Mouse (Mus musculus) forebrain, embryonic 15.5 days (tissue): ENCODE results near the gene Nudc. TPM values are rescaled to one million over a fixed set of nuclear protein-coding genes. Genes with fewer than 3 reads are reported as not detected.
"Not testable (repeated sequence)": the region's sequence is repeated elsewhere in the genome, so short reads cannot be mapped to it uniquely, and the experiment has no call there.

ENCODE experiments used
- ATAC-seq: fragments of 200-750 bp; cut with Nextera tagmentation; replicated peaks from 2 replicates; pipeline ENCODE4 v1.8.0; 2017; ENCODE audit warnings: mild to moderate bottlenecking, moderate TSS enrichment, moderate library complexity
- H3K27ac ChIP-seq: fragments of 300-500 bp; sonication (generic); replicated peaks from 2 replicates; pipeline ENCODE4 v1.5.1; 2015; ENCODE audit warnings: mild to moderate bottlenecking, inconsistent platforms
- H3K27me3 ChIP-seq: fragments of 300-500 bp; sonication (generic); 2 replicates; pipeline ENCODE4 v1.6.1; 2015; ENCODE audit warnings: inconsistent platforms
- H3K36me3 ChIP-seq: fragments of 300-500 bp; sonication (generic); 2 replicates; pipeline ENCODE4 v1.6.1; 2015; ENCODE audit warnings: mild to moderate bottlenecking, inconsistent platforms
- H3K4me1 ChIP-seq: fragments of 300-500 bp; sonication (generic); 2 replicates; pipeline ENCODE4 v1.6.1; 2015; ENCODE audit warnings: inconsistent platforms
- H3K4me2 ChIP-seq: fragments of 300-500 bp; sonication (generic); replicated peaks from 2 replicates; pipeline ENCODE4 v1.6.1; 2015; ENCODE audit warnings: mild to moderate bottlenecking, inconsistent platforms
- H3K4me3 ChIP-seq: fragments of 300-500 bp; sonication (generic); 2 replicates; pipeline ENCODE4 v1.5.1; 2015; ENCODE audit warnings: mild to moderate bottlenecking, inconsistent platforms
- H3K9ac ChIP-seq: fragments of 300-500 bp; sonication (generic); replicated peaks from 2 replicates; pipeline ENCODE4 v1.6.1; 2015; ENCODE audit warnings: mild to moderate bottlenecking, inconsistent platforms
- H3K9me3 ChIP-seq: fragments of 300-500 bp; sonication (generic); 2 replicates; pipeline ENCODE4 v1.6.1; 2016; ENCODE audit warnings: inconsistent platforms
- WGBS: fragments of 180-500 bp; shearing (Covaris S2); methylation state at CpG from one replicate; pipeline ENCODE4 v1.1.7; 2015; ENCODE audit warnings: mixed read lengths; 5-methylcytosine and 5-hydroxymethylcytosine counted together
- polyA plus RNA-seq: library from polyadenylated mRNA; unstranded; fragments of >200 nt; fragmentation: Nextera tagmentation; extraction: Ambion mirVana; gene quantifications from 2 replicates; pipeline ENCODE4 v1.2.1, GENCODE M21; 2015

Nudc gene
- polyA plus RNA-seq, 1 experiment from 2014 or later: 276 TPM

DNA sequence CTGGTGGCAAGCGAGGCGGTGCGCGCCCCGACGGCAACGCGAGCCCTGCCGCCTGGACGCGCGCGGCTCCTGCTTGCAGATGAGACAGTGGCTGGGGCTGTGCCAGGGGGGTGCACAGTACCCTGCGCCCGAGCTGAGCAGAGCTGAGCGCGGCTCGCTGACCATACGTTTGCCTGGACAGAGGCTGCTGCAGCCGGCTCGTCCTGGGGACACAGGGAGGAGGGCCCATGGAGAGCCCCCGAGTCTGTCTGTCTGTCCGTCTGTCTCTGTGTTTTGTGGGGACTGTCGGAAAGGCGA lies 26.5 kb downstream of the Nudc start:
- H3K27ac ChIP-seq: no peak overlapping the region
- H3K4me3 ChIP-seq: peak overlapping the region; percentile 30
- no peak overlapping the region for H3K9ac ChIP-seq
- no peaks in the 10 kb centered on the region for H3K9me3 ChIP-seq
- H3K27me3 ChIP-seq: peaks cover 46% of the 10 kb centered on the region
- WGBS: 5% methylated on average over 25 of the region's 25 CpGs
- no peak for ATAC-seq
- H3K4me1 ChIP-seq: peaks cover 8% of the 10 kb centered on the region
- H3K36me3 ChIP-seq: no peaks in the 10 kb centered on the region
- H3K4me2 ChIP-seq: peak overlapping the region; percentile 38

DNA sequence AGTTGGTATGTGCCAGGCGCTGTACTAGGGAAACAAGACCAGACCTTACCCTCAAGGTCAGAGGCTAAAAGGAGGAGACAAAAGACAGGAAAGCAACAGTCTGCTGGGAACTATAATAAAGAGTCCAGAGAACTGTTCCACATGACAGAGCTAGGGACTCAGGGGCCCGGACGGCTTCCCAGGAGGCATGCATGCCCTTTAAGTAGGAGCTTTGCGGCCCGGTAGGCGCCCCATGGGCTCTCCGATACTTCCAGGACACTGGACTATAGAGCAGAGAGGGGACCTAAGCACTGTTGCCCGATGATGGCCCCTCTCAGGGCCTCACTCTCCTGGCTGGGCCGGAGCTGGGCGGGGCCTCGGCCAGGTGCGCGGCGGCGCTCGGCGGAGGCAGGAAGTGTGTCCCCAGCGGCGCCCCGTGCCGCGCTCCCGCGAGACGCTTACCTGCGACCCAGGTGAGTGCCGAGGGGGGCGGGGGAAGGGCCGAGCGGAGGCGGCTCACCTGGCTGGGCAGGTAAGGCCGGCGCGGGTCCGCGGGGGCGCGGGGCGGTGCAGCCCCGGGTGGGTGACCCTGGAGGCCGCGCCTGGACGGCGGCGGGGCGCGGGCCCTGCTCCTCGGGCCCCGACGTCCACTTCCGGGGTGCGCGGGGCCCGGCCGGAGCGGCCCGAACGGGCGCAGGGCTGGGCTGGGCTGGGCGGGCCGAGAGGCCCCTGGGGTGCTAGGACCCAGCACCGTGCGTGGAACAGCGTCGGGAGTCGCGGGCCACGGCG lies 27.0 kb downstream of the Nudc start, which contains the start of gene Kdf1:
TSS of gene Kdf1 (plus strand) at position 363 of the 768 bp plus-strand sequence.
- ATAC-seq: no peak

DNA sequence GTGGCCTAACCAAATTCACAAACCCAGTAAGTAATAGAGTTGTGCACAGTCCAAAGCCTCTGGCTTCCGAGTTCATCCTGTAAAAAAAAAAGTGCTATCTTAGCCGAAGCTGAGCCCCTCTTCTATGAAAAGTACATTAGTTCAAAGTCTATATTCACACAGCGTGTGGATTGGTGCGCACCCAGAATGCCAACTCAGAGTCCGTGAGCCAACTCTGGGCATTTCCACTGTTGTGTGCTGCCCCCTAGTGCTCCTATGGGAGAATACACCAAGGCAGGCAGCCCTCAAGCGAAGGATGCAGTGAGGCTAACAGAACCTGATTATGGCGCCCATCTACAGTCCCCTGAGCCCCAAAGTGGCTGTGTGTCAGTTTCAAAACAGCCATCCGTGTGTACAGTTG lies 32.8 kb downstream of the Nudc start:
- H3K27me3 ChIP-seq: peaks cover 16% of the 10 kb centered on the region
- H3K4me3 ChIP-seq: no peak overlapping the region
- 0 out of 2 replicates have a peak, but pooled peaks have one; percentile 51 for ATAC-seq
- H3K4me2 ChIP-seq: no peak overlapping the region
- peaks cover 12% of the 10 kb centered on the region for H3K4me1 ChIP-seq
- no peaks in the 10 kb centered on the region for H3K36me3 ChIP-seq
- no peaks in the 10 kb centered on the region for H3K9me3 ChIP-seq
- H3K9ac ChIP-seq: no peak overlapping the region
- 13% methylated on average over 8 of the region's 8 CpGs for WGBS
- no peak overlapping the region for H3K27ac ChIP-seq

More for the DNA sequence above, 27.0 kb downstream of the Nudc start, which contains the start of gene Kdf1:
- Histone ChIP-seq H3K4me1 (peaks cover 8% of the 10 kb centered on the region), H3K4me3 (peak within 1 kb of the TSS; percentile 30), H3K36me3 (no peaks in the 10 kb centered on the region), H3K9me3 (no peaks in the 10 kb centered on the region), H3K27me3 (peaks cover 46% of the 10 kb centered on the region), H3K4me2 (peak within 1 kb of the TSS; percentile 38), H3K9ac (no peak within 1 kb of the TSS), H3K27ac (no peak within 1 kb of the TSS)
- 4% methylated on average over 68 of the region's 69 CpGs for WGBS

DNA sequence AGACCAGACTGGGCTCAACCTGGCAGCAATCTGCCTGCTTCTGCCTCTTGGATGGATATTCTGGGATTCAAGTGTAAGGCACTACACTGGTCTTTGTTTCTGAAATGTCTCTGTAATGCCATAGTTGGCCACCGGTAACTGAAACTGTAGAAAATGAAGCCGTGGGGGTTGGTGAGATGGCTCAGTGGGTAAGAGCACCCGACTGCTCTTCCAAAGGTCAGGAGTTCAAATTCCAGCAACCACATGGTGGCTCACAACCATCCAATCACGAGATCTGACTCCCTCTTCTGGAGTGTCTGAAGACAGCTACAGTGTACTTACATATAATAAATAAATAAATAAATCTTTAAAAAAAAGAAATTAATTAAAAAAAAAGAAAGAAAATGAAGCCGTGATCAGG lies 33.3 kb downstream of the Nudc start:
- not testable (repeated sequence) for H3K36me3 ChIP-seq, H3K9ac ChIP-seq, H3K9me3 ChIP-seq, H3K4me3 ChIP-seq, H3K4me2 ChIP-seq, H3K27ac ChIP-seq, ATAC-seq
- peaks cover 12% of the 10 kb centered on the region for H3K4me1 ChIP-seq
- 48% methylated on average over 5 of the region's 5 CpGs for WGBS
- H3K27me3 ChIP-seq: peaks cover 11% of the 10 kb centered on the region

DNA sequence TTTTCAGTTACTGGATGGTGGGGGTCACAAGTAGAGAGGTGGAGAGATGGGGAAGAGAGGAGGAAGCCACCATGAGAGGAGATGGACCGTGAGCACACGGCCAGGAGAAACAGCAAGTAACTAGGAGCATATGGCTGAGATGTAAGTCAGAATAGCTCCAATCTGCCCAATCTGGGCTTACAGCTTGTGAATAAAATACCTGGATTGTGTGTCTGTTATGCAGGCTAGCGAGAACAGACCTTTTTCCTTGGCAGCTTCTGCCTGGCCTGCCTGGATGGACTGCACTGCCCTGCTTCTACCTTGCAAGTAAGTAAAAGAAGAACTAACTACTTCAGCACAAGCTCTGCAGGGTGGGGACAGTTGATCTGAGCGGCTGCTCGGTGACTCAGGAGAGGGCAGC lies 34.7 kb downstream of the Nudc start:
- no peak for ATAC-seq
- Histone ChIP-seq H3K36me3 (no peaks in the 10 kb centered on the region), H3K9me3 (no peaks in the 10 kb centered on the region), H3K4me3 (no peak overlapping the region), H3K9ac (no peak overlapping the region), H3K4me1 (peaks cover 12% of the 10 kb centered on the region), H3K4me2 (no peak overlapping the region), H3K27me3 (peaks cover 2% of the 10 kb centered on the region; the same call in 1 of the 2 replicates), H3K27ac (no peak overlapping the region)
- 70% methylated on average over 5 of the region's 5 CpGs for WGBS

DNA sequence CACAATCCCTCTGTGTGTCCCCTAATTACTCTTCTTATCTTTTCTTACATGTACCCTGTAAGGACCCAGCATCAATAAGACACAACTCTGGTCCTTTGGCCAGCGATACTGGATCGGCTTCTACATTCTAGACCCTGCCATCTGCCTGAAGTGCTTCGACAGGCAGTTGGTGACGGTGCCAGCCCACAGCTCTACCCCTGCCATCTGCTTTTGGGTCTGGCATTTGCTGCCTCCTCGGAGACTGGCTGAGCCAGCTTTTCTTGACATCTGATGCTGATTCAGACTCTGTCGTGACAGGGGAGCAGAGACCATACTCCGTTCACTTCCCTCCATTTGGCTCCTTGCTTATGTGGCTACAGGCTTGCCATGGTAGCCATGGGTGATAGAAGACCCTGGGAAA lies 36.8 kb downstream of the Nudc start:
- Histone ChIP-seq H3K4me1 (peaks cover 21% of the 10 kb centered on the region), H3K27me3 (no peaks in the 10 kb centered on the region), H3K9ac (no peak overlapping the region), H3K36me3 (no peaks in the 10 kb centered on the region), H3K4me2 (no peak overlapping the region), H3K9me3 (no peaks in the 10 kb centered on the region), H3K4me3 (no peak overlapping the region), H3K27ac (peak overlapping the region; percentile 78)
- WGBS: 59% methylated on average over 7 of the region's 7 CpGs
- peak; percentile 82 for ATAC-seq

DNA sequence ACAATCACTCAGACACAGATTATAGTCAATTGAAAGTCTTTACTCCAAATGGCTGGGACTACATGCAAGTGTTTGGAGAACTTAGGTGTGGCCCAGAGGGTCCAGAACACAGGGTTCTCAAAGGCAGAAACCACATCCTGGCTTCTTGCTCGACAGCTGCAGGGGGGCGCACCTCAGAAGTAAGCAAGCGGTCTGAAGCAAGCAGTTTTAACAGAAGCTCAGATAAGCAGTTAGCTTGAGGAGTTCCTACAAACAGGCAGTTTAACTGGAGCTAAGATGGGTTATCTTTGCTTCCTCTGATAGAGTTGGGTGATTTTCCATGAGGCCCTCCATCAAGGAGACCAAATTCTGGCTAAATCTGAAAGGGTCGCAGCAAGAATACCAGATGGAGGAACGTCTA lies 39.2 kb downstream of the Nudc start:
- no peaks in the 10 kb centered on the region for H3K36me3 ChIP-seq
- H3K9me3 ChIP-seq: no peaks in the 10 kb centered on the region
- 76% methylated on average over 5 of the region's 5 CpGs for WGBS
- no peak for ATAC-seq
- peaks cover 26% of the 10 kb centered on the region for H3K4me1 ChIP-seq
- H3K4me3 ChIP-seq: no peak overlapping the region
- peaks cover under 1% of the 10 kb centered on the region for H3K27me3 ChIP-seq
- H3K4me2 ChIP-seq: no peak overlapping the region
- H3K27ac ChIP-seq: no peak overlapping the region
- no peak overlapping the region for H3K9ac ChIP-seq

DNA sequence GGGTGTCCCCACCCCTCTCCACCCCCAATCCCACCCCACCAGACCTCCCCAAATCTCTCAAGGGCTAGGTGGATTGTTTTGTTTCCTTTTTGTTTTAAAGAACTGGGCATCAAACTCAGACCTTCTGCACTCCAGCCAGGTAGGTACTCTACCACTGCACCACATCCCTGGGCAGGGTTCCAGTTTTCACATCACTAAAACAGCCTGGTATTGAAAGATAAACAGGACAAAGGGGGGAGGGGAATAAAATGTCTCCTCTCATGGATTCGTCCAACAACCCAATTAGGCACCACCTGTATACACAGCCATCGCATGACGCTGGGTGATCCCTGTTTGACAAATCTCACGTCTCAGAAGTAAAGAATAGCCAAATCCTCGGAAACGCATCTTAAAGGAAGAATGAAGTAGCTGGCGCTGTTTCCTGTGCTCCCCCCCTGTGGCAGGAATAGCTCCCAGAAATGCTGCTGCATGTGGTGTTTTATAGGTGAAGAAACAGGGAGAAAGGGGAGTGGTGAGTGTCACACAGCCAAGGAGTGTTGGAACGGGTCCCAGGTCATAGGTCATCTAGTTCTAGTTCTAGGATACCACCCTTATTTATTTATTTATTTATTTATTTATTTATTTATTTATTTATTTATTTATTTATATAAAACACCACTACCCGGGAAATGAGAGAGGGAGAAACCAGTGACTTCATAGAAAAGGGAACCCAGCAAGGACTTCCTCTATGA lies 40.9 kb downstream of the Nudc start:
- Histone ChIP-seq H3K4me1 (peaks cover 26% of the 10 kb centered on the region), H3K9ac (no peak overlapping the region), H3K9me3 (no peaks in the 10 kb centered on the region), H3K27ac (no peak overlapping the region), H3K27me3 (peaks cover 10% of the 10 kb centered on the region), H3K4me3 (no peak overlapping the region), H3K4me2 (no peak overlapping the region), H3K36me3 (no peaks in the 10 kb centered on the region)
- WGBS: 60% methylated on average over 9 of the region's 9 CpGs
- no peak for ATAC-seq

DNA sequence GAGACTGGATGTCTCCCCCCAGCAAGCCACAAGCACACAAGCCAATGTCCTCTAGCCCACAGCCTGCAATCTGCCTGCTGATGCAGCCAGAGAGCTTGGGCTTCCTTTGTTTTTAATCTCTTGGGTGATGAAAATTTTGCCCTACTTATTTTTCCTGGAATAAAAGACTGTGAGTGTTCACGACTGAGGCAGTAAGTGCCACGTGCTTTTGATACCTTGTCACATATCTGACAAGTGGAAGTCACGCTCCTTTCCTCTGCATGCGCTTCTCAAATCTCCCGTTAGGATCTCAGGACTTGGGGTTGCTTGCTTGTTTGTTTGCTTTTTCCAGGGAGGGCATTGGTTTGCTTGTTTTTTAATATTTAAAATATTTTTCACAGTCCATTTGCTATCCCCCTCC lies 41.5 kb downstream of the Nudc start:
- Histone ChIP-seq H3K9ac (no peak overlapping the region), H3K36me3 (no peaks in the 10 kb centered on the region), H3K27ac (no peak overlapping the region), H3K4me1 (peaks cover 24% of the 10 kb centered on the region), H3K4me3 (no peak overlapping the region), H3K9me3 (no peaks in the 10 kb centered on the region), H3K27me3 (peaks cover 16% of the 10 kb centered on the region), H3K4me2 (no peak overlapping the region)
- ATAC-seq: no peak
- WGBS: 46% methylated on average over 5 of the region's 5 CpGs

DNA sequence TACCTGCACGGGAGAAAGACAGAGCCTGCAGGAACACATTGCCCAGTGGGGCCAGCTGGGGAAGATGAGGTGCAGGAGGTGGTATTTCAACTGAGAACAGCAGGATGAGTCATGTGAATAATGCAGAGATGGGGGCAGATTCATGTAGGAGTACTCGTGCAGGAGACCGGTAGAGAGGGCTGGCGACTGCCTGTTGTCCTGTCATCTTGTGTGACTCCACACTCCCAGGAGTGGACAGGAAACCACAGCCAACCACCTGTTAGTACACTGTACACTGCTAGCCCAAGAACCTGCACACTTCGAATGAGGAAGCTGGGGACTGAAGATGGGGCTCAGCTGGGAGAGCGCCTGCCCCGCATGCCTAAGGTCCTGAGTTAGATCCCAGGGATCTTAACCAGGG lies 44.3 kb downstream of the Nudc start:
- no peak overlapping the region for H3K4me3 ChIP-seq
- peaks cover 36% of the 10 kb centered on the region for H3K27me3 ChIP-seq
- H3K4me2 ChIP-seq: no peak overlapping the region
- no peak overlapping the region for H3K9ac ChIP-seq
- no peak for ATAC-seq
- no peaks in the 10 kb centered on the region for H3K9me3 ChIP-seq
- no peaks in the 10 kb centered on the region for H3K36me3 ChIP-seq
- no peak overlapping the region for H3K27ac ChIP-seq
- H3K4me1 ChIP-seq: peaks cover 36% of the 10 kb centered on the region
- WGBS: 68% methylated on average over 7 of the region's 7 CpGs

DNA sequence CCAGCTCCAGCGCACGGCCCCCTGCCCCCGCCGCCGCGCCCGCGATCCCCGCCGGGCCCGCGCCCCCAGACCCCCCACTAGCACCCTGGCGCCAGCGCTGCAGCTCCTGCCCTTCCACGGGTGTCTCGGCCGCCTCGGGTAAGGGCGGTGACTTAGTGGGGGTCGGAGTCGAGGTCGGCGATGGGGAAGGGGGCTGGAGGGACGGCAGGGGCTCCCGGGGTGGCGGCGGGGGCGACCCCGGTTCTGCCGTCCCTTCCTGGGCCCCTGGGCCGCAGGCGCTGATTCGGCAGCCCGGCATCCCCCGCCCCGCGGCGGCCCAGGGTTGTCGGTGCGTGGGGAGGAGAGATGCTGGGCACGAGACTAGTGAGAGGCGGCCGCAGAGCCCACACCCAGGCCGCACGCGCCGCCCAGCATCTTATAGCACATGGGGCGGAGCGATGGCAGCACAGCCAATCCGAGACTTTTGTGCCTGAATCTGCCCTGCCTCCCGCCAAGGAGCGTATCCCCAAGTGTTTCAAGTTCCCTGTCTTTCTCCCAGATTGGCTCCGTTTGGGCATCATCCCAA lies 47.6 kb downstream of the Nudc start, which contains the start of gene Trnp1:
TSS of gene Trnp1 (minus strand) at position 391 of the 565 bp plus-strand sequence.
- H3K36me3 ChIP-seq: no peaks in the 10 kb centered on the region
- H3K4me2 ChIP-seq: peak within 1 kb of the TSS; percentile 99
- H3K9me3 ChIP-seq: no peaks in the 10 kb centered on the region
- peak within 1 kb of the TSS; percentile 77 for H3K4me3 ChIP-seq
- H3K4me1 ChIP-seq: peaks cover 33% of the 10 kb centered on the region
- H3K27me3 ChIP-seq: peaks cover 56% of the 10 kb centered on the region
- ATAC-seq: peak; percentile 89
- under 1% methylated on average over 49 of the region's 53 CpGs for WGBS
- peak within 1 kb of the TSS; percentile 71 for H3K9ac ChIP-seq
- H3K27ac ChIP-seq: 0 out of 2 replicates have a peak within 1 kb of the TSS, but pooled peaks have one; percentile 21
